Mouse (Mus musculus): ENCODE results near the gene Olfr113. TPM values are rescaled to one million over a fixed set of nuclear protein-coding genes. Genes with fewer than 3 reads are reported as not detected.
"Not testable (repeated sequence)": the region's sequence is repeated elsewhere in the genome, so short reads cannot be mapped to it uniquely, and the experiment has no call there.

Olfr113 gene
- not detected in 2 replicates for polyA plus RNA-seq (2016; fragmentation: Nextera tagmentation; extraction: Ambion mirVana)

GRCm38 (mm10) chr17:37577563-37577962 lies at the start of gene Olfr113:
Gene Olfr113 (minus strand): TSS chr17:37577663.
- no peaks in the 10 kb centered on the region for H3K9me3 ChIP-seq
- no peak within 1 kb of the TSS for H3K4me3 ChIP-seq
- no peaks in the 10 kb centered on the region for H3K27me3 ChIP-seq (ENCODE audit: poor library complexity, severe bottlenecking)
- no peak within 1 kb of the TSS for H3K27ac ChIP-seq
- no peaks in the 10 kb centered on the region for H3K36me3 ChIP-seq (replicated peaks)
- H3K4me1 ChIP-seq, result no peaks in the 10 kb centered on the region
- no peak for DNase-seq (ENCODE audit: extremely low spot score, low spot score)

DNA sequence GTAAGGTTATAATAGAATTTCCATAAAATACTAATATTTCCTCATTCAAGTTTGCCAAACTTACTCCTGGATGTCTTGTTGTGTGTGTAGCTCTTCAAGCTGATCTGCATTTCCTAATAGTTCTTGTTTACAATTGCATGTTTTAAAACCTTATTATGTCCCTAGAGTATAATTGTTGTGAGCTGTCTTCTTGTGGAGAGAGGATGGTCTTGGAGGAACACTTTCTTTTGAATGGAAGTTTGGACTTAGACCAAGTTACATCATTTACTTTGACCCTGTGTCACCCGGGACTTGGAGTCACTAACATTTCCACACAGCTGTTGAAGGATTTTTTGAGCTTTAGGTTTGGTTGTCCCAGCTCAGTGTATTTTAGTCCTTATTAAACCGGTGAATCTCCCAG lies 49.5 kb upstream of the Olfr113 start, which contains the start of the genes Olfr115 and Olfr116:
Olfr115 (minus strand) TSS at position 101 of the 400 bp plus-strand sequence.
Olfr116 (minus strand) TSS at position 191 of the 400 bp plus-strand sequence.
- Histone ChIP-seq H3K4me1 (no peaks in the 10 kb centered on the region), H3K27me3 (ENCODE audit: poor library complexity, severe bottlenecking) (no peaks in the 10 kb centered on the region), H3K36me3 (replicated peaks) (no peaks in the 10 kb centered on the region), H3K27ac (no peak within 1 kb of the TSS), H3K9me3 (peaks cover 13% of the 10 kb centered on the region; the same call in 1 of the 2 replicates), H3K4me3 (no peak within 1 kb of the TSS)
- DNase-seq (ENCODE audit: extremely low spot score, low spot score), result no peak
- WGBS, result 90% methylated on average over 2 of the region's 2 CpGs

DNA sequence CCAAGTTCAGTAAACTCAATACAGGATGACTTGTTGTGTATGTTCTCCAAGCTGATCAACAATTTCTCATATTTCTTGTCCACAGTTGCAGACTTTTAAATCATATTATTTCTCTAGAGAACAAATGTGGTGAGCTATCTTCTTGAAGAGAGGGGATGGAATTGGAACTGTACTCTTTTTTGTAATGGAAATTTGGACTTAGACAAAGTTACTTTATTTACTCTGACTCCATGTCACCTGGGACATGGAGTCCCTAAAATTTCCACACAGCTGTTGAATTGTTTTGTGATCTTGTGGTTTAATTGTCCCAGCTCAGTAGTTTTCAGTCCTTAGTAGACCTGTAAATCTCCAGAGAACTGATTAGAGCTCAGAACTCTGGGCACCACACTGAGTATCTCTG lies 15.2 kb upstream of the Olfr113 start, which contains the start of gene Olfr114:
Olfr114 (minus strand) TSS at position 101 of the 400 bp plus-strand sequence.
- Histone ChIP-seq H3K27ac (no peak within 1 kb of the TSS), H3K4me3 (no peak within 1 kb of the TSS), H3K4me1 (no peaks in the 10 kb centered on the region), H3K36me3 (replicated peaks) (no peaks in the 10 kb centered on the region), H3K27me3 (ENCODE audit: poor library complexity, severe bottlenecking) (no peaks in the 10 kb centered on the region), H3K9me3 (no peaks in the 10 kb centered on the region)
- no peak for DNase-seq (ENCODE audit: extremely low spot score, low spot score)

- Histone ChIP-seq H3K4me1 (no peaks in the 10 kb centered on the region), H3K4me3 (no peak within 1 kb of the TSS), H3K27me3 (ENCODE audit: poor library complexity, severe bottlenecking) (no peaks in the 10 kb centered on the region), H3K36me3 (replicated peaks) (no peaks in the 10 kb centered on the region), H3K9me3 (no peaks in the 10 kb centered on the region), H3K27ac (no peak within 1 kb of the TSS)
- DNase-seq (ENCODE audit: extremely low spot score, low spot score), result no peak
Observed at GRCm38 (mm10) chr17:37569351-37569750, 8.1 kb downstream of the Olfr113 start, which contains the start of gene Olfr112. Gene Olfr112 (minus strand): TSS chr17:37569451.

DNA sequence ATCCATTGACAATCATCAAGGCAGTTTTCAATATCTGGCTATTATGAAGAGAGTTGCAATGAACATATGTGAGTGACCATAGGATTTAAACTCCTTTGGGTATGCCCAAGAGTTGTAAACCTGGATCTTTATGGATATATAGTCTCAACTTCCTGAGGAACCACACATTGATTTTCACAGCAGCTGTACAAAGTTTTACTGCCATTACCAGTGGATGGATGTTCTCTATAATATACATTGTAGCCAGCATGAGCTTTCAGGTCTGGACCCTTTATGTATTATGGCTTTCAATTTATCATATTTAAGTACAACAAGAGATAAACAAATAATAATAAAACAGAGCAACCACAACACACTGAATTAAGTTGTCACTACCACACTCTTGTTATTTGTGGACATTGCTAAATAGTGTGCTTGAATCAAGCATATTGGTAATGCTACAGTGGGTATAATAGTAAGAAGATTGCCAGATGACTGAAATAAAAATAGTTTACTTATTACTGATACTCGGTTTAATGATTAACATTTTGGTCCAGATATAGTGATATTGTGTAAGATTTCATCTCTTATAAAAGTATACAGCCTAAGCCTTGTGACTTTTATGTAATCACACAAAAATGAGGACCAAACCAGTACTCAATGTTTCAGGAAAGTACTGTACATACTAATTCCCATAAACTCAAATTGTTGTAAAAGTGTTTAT lies 18.4 kb downstream of the Olfr113 start:
- Histone ChIP-seq H3K27ac (no peak overlapping the region), H3K27me3 (ENCODE audit: poor library complexity, severe bottlenecking) (no peaks in the 10 kb centered on the region), H3K36me3 (replicated peaks) (no peaks in the 10 kb centered on the region), H3K9me3 (0 out of 2 replicates have a peak, but pooled peaks cover 4% of the 10 kb centered on the region), H3K4me1 (no peaks in the 10 kb centered on the region), H3K4me3 (no peak overlapping the region)
- DNase-seq (ENCODE audit: extremely low spot score, low spot score), result no peak
- WGBS, result 80% methylated on average over 1 of the region's 1 CpGs

DNA sequence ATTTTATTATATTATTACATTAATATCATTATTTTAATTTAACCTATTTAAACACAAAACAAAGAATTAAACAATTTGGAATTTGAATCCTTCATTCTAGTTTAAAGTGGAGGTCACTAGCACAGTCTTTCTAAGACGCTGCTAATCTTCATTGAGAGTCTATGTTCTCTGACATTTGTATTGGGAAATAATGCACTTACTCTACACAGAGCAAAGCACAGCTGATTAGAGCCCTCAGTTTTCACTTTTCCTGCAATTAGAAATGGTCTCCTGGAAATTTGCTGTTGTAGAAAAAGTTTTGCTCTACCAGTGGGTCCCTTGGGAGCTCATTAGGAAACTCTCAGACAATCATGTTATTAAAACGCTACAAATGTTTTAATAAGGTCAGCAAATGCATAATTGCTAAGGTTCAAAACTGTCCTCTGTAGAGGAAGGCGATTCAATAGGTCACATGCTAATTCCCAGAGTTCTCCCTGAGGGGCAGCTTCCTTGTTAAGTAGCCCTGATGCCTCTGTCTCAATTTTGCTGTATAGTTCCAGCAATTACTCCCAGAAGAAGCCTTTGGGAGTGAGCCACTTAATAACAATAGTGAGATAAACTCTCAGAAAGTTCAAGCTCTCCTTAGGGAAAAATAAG lies 33.5 kb downstream of the Olfr113 start:
- 69% methylated on average over 3 of the region's 3 CpGs for WGBS
- Histone ChIP-seq H3K4me3 (no peak overlapping the region), H3K36me3 (replicated peaks) (no peaks in the 10 kb centered on the region), H3K9me3 (no peaks in the 10 kb centered on the region), H3K4me1 (no peaks in the 10 kb centered on the region), H3K27me3 (ENCODE audit: poor library complexity, severe bottlenecking) (no peaks in the 10 kb centered on the region), H3K27ac (no peak overlapping the region)
- no peak for DNase-seq (ENCODE audit: extremely low spot score, low spot score)

DNA sequence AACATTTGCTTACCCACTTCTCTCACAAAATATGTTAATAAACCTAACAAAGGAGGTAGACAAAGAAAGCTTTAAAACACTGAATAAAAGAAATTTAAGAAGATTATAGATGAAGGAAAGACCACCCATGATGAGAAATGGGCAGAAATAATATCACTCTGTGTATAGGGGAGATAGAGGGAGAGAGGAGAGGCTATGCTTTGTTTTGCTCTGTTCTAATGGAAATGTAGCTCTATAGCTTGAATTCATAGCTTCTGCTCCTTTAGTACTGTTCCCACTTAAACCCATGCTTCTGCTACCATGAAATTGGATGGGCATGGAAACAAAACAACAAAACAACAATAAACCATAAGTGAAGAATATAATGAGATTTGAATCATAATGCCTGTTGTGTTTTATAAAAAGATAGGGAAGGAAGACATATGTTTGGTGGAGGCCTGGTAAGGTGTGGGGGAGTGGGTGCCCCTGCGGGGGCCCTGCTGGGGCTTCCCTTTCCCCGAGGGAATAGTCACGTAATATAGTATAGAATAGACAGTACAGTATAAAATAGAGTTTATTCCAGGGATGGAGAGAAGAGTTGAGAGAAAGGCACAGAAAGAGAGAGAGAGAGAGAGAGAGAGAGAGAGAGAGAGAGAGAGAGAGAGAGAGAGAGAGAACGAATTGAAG lies 35.9 kb downstream of the Olfr113 start:
- Histone ChIP-seq H3K4me3 (no peak overlapping the region), H3K4me1 (no peaks in the 10 kb centered on the region), H3K27ac (no peak overlapping the region), H3K9me3 (no peaks in the 10 kb centered on the region), H3K27me3 (ENCODE audit: poor library complexity, severe bottlenecking) (no peaks in the 10 kb centered on the region), H3K36me3 (replicated peaks) (no peaks in the 10 kb centered on the region)
- 60% methylated on average over 4 of the region's 4 CpGs for WGBS
- DNase-seq (ENCODE audit: extremely low spot score, low spot score), result no peak

DNA sequence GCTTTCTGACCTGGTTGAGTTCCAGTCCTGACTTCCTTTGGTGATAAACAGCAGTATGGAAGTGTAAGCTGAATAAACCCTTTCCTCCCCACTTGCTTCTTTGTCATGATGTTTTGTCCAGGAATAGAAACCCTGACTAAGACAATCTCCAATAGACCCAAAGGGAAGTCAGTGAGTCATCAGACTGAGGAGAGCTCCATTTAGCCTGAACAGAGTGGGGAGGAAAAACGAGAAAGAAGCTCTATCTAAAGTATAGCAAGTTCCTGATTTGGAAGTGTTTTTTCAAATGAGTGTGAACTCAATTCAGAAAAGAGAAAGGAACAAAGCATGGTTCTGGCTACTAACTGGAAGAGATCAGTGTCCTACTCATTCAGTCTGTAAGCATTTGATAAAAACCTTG lies 39.0 kb downstream of the Olfr113 start:
- not testable (repeated sequence) for H3K27ac ChIP-seq; H3K4me1 ChIP-seq; H3K27me3 ChIP-seq (ENCODE audit: poor library complexity, severe bottlenecking); H3K36me3 ChIP-seq (replicated peaks); H3K4me3 ChIP-seq; H3K9me3 ChIP-seq; DNase-seq (ENCODE audit: extremely low spot score, low spot score)
- WGBS, result 53% methylated on average over 1 of the region's 1 CpGs

GRCm38 (mm10) chr17:37535173-37535572 lies 42.3 kb downstream of the Olfr113 start:
- Histone ChIP-seq H3K4me3 (no peak overlapping the region), H3K27me3 (ENCODE audit: poor library complexity, severe bottlenecking) (no peaks in the 10 kb centered on the region), H3K9me3 (no peaks in the 10 kb centered on the region), H3K27ac (no peak overlapping the region), H3K36me3 (replicated peaks) (no peaks in the 10 kb centered on the region), H3K4me1 (no peaks in the 10 kb centered on the region)
- no peak for DNase-seq (ENCODE audit: extremely low spot score, low spot score)

DNA sequence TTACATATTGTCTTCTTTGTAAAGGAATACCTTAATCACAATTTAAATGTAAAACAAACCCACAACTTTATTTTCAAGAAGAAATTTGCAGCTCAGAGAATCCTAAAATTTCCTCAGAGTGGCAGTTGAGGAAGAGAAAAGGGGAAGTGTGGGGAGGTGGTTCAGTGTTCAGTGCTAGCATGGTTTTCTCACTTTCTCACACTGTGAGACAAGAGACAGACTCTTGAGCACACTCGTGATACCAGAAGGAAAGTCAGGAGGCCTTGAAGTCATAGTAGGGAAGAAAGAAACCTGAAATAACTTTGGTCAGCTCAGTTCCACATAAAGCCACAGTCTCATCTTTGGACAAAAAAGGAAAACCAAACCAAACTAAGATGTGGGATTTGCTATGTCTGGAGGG lies 52.0 kb downstream of the Olfr113 start:
- 81% methylated on average over 1 of the region's 1 CpGs for WGBS
- not testable (repeated sequence) for H3K9me3 ChIP-seq; H3K4me3 ChIP-seq; H3K27ac ChIP-seq; H3K36me3 ChIP-seq (replicated peaks); H3K4me1 ChIP-seq; H3K27me3 ChIP-seq (ENCODE audit: poor library complexity, severe bottlenecking); DNase-seq (ENCODE audit: extremely low spot score, low spot score)

DNA sequence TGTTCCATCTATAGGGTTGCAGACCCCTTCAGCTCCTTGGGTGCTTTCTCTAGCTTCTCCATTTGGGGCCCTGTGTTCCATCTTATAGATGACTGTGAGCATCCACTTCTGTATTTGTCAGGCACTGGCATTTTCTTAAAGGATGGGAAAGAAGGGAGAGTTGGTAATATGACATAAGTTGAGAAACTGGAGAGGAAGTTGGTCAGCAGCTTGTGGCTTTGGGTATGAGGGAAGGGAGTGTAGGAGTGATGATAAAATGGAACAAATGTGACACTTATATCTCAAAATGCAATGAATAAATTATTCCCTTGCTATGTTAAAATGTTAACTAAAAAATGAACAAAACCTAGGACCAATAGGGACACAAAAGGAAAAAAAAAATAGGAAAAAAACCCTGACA lies 52.9 kb downstream of the Olfr113 start:
- H3K27ac ChIP-seq; H3K4me1 ChIP-seq; H3K27me3 ChIP-seq (ENCODE audit: poor library complexity, severe bottlenecking); DNase-seq (ENCODE audit: extremely low spot score, low spot score); H3K4me3 ChIP-seq; H3K9me3 ChIP-seq; H3K36me3 ChIP-seq (replicated peaks): not testable (repeated sequence)

Data from forebrain, embryonic 10.5 days (tissue).